Mouse (Mus musculus): ENCODE results near the gene D630003M21Rik.

Gene D630003M21Rik

GRCm38 (mm10) chr2:158238101-158238500 is 9.1 kb upstream of the D630003M21Rik start:
- in situ Hi-C loops (cut with MboI, MseI) = loop anchor here (25.0 kb wide), 1 partner anchor 626 kb away; no protein-coding TSS in a partner anchor

- in situ Hi-C loops (cut with MboI, MseI) = loop anchor here (25.0 kb wide), 1 partner anchor 624 kb away; no protein-coding TSS in a partner anchor
Observed at GRCm38 (mm10) chr2:158236698-158237097, 7.7 kb upstream of the D630003M21Rik start.

GRCm38 (mm10) chr2:158233106-158233505 is 4.1 kb upstream of the D630003M21Rik start:
- in situ Hi-C loops (cut with MboI, MseI) = loop anchor here (25.0 kb wide), 1 partner anchor 621 kb away; no protein-coding TSS in a partner anchor

- in situ Hi-C loops (cut with MboI, MseI) = loop anchor here (25.0 kb wide), 1 partner anchor 620 kb away; no protein-coding TSS in a partner anchor
Observed at GRCm38 (mm10) chr2:158232414-158232813, 3.4 kb upstream of the D630003M21Rik start.

- in situ Hi-C loops (cut with MboI, MseI) = loop anchor here (25.0 kb wide), 1 partner anchor 619 kb away; no protein-coding TSS in a partner anchor
Observed at GRCm38 (mm10) chr2:158231071-158231470, 2.0 kb upstream of the D630003M21Rik start.

- in situ Hi-C loops (cut with MboI, MseI) = loop anchor here (25.0 kb wide), 1 partner anchor 618 kb away; no protein-coding TSS in a partner anchor
Observed at GRCm38 (mm10) chr2:158230617-158231016, 1.6 kb upstream of the D630003M21Rik start.

- in situ Hi-C loops (cut with MboI, MseI) = loop anchor here (25.0 kb wide), 1 partner anchor 617 kb away; no protein-coding TSS in a partner anchor
Observed at GRCm38 (mm10) chr2:158229503-158229892, 476 bp upstream of the D630003M21Rik start.

- in situ Hi-C loops (cut with MboI, MseI) = loop anchor here (25.0 kb wide), 1 partner anchor 613 kb away; no protein-coding TSS in a partner anchor
Observed at GRCm38 (mm10) chr2:158225301-158225700, 3.7 kb downstream of the D630003M21Rik start.

- in situ Hi-C loops (cut with MboI, MseI) = no loop called here
Observed at GRCm38 (mm10) chr2:158223497-158223896, 5.5 kb downstream of the D630003M21Rik start.

- in situ Hi-C loops (cut with MboI, MseI) = no loop called here
Observed at GRCm38 (mm10) chr2:158222664-158223063, 6.4 kb downstream of the D630003M21Rik start.

- in situ Hi-C loops (cut with MboI, MseI) = no loop called here
Observed at GRCm38 (mm10) chr2:158221446-158222084, 7.5 kb downstream of the D630003M21Rik start.

- in situ Hi-C loops (cut with MboI, MseI) = loop anchor here (5.0 kb wide), 1 partner anchor 38 kb away; the partner anchor contains the start of gene Bpi
Observed at GRCm38 (mm10) chr2:158219562-158219961, 9.5 kb downstream of the D630003M21Rik start.

- in situ Hi-C loops (cut with MboI, MseI) = loop anchor here (5.0 kb wide), 1 partner anchor 41 kb away; the partner anchor contains the start of gene Bpi
Observed at GRCm38 (mm10) chr2:158216510-158216909, 12.5 kb downstream of the D630003M21Rik start.

GRCm38 (mm10) chr2:158215283-158216117 is 13.5 kb downstream of the D630003M21Rik start:
- in situ Hi-C loops (cut with MboI, MseI) = loop anchor here (5.0 kb wide), 1 partner anchor 42 kb away; the partner anchor contains the start of gene Bpi

GRCm38 (mm10) chr2:158211764-158212471 is 17.1 kb downstream of the D630003M21Rik start:
- in situ Hi-C loops (cut with MboI, MseI) = no loop called here

- in situ Hi-C loops (cut with MboI, MseI) = no loop called here
Observed at GRCm38 (mm10) chr2:158210958-158211357, 18.1 kb downstream of the D630003M21Rik start.

GRCm38 (mm10) chr2:158210503-158210902 is 18.5 kb downstream of the D630003M21Rik start:
- in situ Hi-C loops (cut with MboI, MseI) = no loop called here

- in situ Hi-C loops (cut with MboI, MseI) = loop anchor here (5.0 kb wide), 2 partner anchors 97 to 138 kb away; no protein-coding TSS in a partner anchor
Observed at GRCm38 (mm10) chr2:158209776-158210175, 19.2 kb downstream of the D630003M21Rik start.

GRCm38 (mm10) chr2:158207848-158208247 is 21.2 kb downstream of the D630003M21Rik start:
- in situ Hi-C loops (cut with MboI, MseI) = loop anchor here (5.0 kb wide), 2 partner anchors 96 to 139 kb away; no protein-coding TSS in a partner anchor

GRCm38 (mm10) chr2:158204114-158204513 is 24.9 kb downstream of the D630003M21Rik start:
- in situ Hi-C loops (cut with MboI, MseI) = no loop called here

GRCm38 (mm10) chr2:158203686-158204085 is 25.3 kb downstream of the D630003M21Rik start:
- in situ Hi-C loops (cut with MboI, MseI) = no loop called here

Measured in T-helper 2 cell (primary cell).